Mouse (Mus musculus) ES-E14 (cell line): Measurements from ENCODE around the gene Senp5.

Experiments
- CHD2 ChIP-seq: IDR thresholded peaks from 2 replicates; pipeline ENCODE4 v1.6.1; 2014; ENCODE audit warnings: mild to moderate bottlenecking, low read depth, low read length, inconsistent platforms
- HCFC1 ChIP-seq: IDR thresholded peaks from 2 replicates; pipeline ENCODE4 v1.6.1; 2012; ENCODE audit warnings: low read length, inconsistent platforms, borderline replicate concordance; ENCODE audit not compliant: insufficient read depth
- MAFK ChIP-seq: IDR thresholded peaks from 2 replicates; pipeline ENCODE4 v1.6.1; 2014; ENCODE audit warnings: mild to moderate bottlenecking, low read depth, low read length, inconsistent platforms; ENCODE audit not compliant: insufficient read depth
- ZC3H11A ChIP-seq: IDR thresholded peaks from 2 replicates; pipeline ENCODE4 v1.6.1; 2012; ENCODE audit warnings: low read depth, mild to moderate bottlenecking, inconsistent platforms, low read length, borderline replicate concordance
- ZNF384 ChIP-seq: IDR thresholded peaks from 2 replicates; pipeline ENCODE4 v1.6.1; 2012; ENCODE audit warnings: low read depth, low read length, inconsistent platforms

DNA sequence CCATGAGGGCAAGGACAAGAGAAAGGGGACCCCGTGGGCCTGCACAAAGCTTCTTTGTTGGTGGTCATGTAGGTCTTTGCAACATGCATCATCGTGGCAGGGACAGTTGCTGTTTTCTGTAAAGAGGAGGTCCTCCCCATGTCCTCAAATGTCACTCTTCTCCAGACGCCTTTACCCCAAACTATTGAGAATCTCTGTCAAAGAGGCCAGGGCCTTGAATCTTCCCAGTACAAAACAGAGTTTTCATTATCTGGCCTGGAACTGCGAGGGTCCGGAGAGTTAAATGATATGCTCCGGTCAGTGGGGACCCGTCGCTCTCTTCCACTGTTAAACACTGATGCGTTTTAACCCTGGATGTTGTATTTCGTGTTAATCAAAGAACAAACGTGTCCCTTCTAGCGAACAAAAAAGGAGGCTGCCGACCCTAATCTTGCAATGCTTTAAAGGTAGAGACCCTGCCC lies 68.5 kb downstream of the Senp5 start:
- no peak for TF ChIP-seq HCFC1
- no peak for TF ChIP-seq ZC3H11A
- TF ChIP-seq MAFK, result no peak
- no peak for TF ChIP-seq ZNF384
- TF ChIP-seq CHD2, result no peak
